Mouse (Mus musculus): ENCODE measurements at regions not wholly inside any gene's neighbourhood (a gene's known extent, or its start where the extent isn't known, plus 50 kb on each side); places are given as distances from the start of the nearest gene placed in this dataset.

DNA sequence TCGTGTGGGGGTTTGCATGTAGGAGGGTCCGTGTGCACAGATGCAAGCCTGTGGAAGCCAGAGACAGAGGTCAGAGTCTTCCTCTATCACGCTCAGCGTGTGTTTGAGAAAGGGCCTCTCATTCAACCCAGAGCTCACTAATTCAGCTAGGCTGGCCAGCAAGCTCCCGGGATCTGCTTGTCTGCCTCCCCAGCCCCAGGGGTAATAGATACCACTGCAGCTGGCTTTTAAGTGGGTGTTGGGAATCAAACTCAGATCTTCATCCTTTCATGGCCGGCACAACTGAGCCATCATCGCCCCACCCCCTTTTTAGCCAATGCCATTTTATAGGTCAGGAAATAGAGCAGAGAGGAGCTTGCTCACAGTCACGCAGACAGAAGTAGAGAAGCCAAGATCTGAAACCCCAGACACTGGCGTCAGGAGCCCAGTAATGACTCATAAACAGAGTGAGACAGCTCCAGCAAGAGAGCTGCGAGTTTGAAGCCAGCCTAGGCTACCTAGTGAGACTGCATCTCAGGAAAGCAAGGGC is 80.3 kb downstream of the 1700001O22Rik start:
- DNase-seq (ENCODE audit: low spot score) (peak; percentile 18), ATAC-seq (ENCODE audit: low FRiP score) (no peak)
- 11% methylated on average over 10 of the region's 10 CpGs for WGBS
- no peak overlapping the region for H3K4me2 ChIP-seq (ENCODE audit: low read depth, low read length, poor library complexity, severe bottlenecking)
- H3K27me3 ChIP-seq (ENCODE audit: insufficient read depth, low read length): no peaks in the 10 kb centered on the region
- H3K4me3 ChIP-seq (ENCODE audit: low read depth, low read length): no peak overlapping the region
- peak overlapping the region; percentile 95 for H3K27ac ChIP-seq (ENCODE audit: low read depth, low read length)
- no peak for TF ChIP-seq CTCF (IDR thresholded peaks at IDR 0.05)
- H3K36me3 ChIP-seq (ENCODE audit: insufficient read depth, low read length): no peaks in the 10 kb centered on the region
- no peaks in the 10 kb centered on the region for H3K9me3 ChIP-seq (ENCODE audit: low read length)
- H3K9ac ChIP-seq (replicated peaks; ENCODE audit: low read length, poor library complexity, severe bottlenecking): peak overlapping the region; percentile 24; the same call in 1 of the 2 replicates
- H3K4me1 ChIP-seq (ENCODE audit: insufficient read depth, low read length): peaks cover 45% of the 10 kb centered on the region

DNA sequence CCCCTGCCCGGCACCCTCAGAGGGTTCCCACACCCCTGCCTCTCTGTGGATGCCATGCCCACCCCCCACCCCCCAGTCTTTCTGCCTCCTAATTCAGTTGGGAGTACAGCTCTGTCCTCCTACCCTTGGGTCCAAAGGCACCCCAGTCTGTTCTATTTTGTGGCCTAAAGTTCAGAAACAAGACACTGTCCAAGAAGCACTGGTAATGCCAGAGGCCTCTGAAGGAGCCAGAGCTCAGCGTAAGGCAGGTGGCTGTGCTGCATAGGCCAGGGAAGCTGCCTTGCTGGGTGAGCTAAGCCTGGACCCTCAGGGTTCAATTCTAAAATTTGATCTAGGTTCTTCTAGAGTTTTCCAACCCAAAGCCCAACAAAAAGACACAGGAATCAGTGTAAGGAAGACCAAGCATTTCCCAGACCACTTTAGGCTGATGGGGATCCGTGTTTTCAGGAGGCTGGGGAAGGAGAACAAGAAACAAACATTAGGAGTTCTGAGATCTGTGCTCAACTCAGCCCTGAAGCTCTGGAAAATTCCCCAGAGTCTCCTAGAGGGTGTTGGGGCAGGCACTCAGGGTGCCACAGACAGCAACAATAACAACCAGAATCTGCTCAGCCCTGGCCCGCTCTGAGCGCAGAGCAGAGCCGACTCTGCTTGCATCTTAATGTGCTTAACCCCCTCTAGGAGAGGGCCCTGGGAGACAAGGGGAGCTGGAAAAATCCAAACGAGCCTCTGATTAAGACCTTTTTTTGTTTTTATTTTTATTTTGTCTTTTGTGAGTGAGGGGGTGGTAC is 81.0 kb downstream of the 1700001O22Rik start:
- 9% methylated on average over 7 of the region's 7 CpGs for WGBS
- peak; percentile 49 for DNase-seq (ENCODE audit: low spot score)
- no peak for ATAC-seq (ENCODE audit: low FRiP score)

DNA sequence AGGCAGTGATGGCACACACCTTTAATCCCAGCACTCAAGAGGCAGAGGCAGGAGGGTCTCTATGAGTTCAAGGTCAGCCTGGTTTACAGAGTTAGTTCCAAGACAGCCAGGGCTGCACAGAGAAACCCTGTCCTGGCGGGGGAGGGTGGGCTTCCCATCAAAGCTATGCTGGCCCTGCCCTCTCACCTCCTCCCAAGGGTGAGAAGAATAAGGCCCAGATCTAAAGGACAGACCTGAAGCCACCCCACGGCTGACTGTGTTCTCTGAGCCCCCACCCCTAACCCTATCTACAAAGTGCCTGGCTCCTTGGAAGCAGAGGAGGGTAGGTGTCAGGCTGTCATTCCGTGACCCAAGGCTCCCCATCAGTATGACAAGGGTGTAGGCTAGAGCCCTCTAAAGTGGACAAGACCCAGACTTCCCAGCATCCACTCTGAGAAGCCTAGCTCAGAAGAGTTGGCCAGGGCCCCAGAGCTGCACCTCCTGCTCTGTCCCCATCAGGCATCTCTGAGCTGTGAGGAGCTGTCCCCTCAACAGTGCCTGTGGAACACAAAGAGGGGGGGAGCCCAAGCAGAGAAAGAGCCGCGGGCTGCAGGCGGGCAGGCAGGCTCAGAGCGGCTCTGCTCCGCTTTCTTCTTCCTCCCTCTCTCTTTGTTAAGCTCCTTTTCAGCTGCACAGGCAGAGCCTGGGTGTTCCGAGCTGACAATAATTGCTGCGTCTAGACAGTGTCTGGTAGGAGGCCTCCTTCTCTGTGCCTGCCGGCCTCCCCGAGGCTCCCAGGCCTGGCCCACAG is 81.8 kb downstream of the 1700001O22Rik start:
- TF ChIP-seq CTCF (IDR thresholded peaks at IDR 0.05): no peak
- DNase-seq (ENCODE audit: low spot score) (peak; percentile 83), ATAC-seq (ENCODE audit: low FRiP score) (peak; percentile 62)
- H3K4me1 ChIP-seq (ENCODE audit: insufficient read depth, low read length): peaks cover 60% of the 10 kb centered on the region
- H3K4me3 ChIP-seq (ENCODE audit: low read depth, low read length): no peak overlapping the region
- H3K27ac ChIP-seq (ENCODE audit: low read depth, low read length): peak overlapping the region; percentile 95
- no peaks in the 10 kb centered on the region for H3K9me3 ChIP-seq (ENCODE audit: low read length)
- no peaks in the 10 kb centered on the region for H3K27me3 ChIP-seq (ENCODE audit: insufficient read depth, low read length)
- no peak overlapping the region for H3K4me2 ChIP-seq (ENCODE audit: low read depth, low read length, poor library complexity, severe bottlenecking)
- peak overlapping the region; percentile 50 for H3K9ac ChIP-seq (replicated peaks; ENCODE audit: low read length, poor library complexity, severe bottlenecking)
- WGBS: 5% methylated on average over 12 of the region's 12 CpGs
- H3K36me3 ChIP-seq (ENCODE audit: insufficient read depth, low read length): no peaks in the 10 kb centered on the region

More for the DNA sequence above, 81.0 kb downstream of the 1700001O22Rik start:
- H3K27me3 ChIP-seq (ENCODE audit: insufficient read depth, low read length): no peaks in the 10 kb centered on the region
- no peaks in the 10 kb centered on the region for H3K9me3 ChIP-seq (ENCODE audit: low read length)
- no peak overlapping the region for H3K4me3 ChIP-seq (ENCODE audit: low read depth, low read length)
- H3K4me1 ChIP-seq (ENCODE audit: insufficient read depth, low read length): peaks cover 52% of the 10 kb centered on the region
- H3K27ac ChIP-seq (ENCODE audit: low read depth, low read length): peak overlapping the region; percentile 95
- H3K4me2 ChIP-seq (ENCODE audit: low read depth, low read length, poor library complexity, severe bottlenecking): no peak overlapping the region
- no peak for TF ChIP-seq CTCF (IDR thresholded peaks at IDR 0.05)
- H3K9ac ChIP-seq (replicated peaks; ENCODE audit: low read length, poor library complexity, severe bottlenecking): peak overlapping the region; percentile 50
- H3K36me3 ChIP-seq (ENCODE audit: insufficient read depth, low read length): no peaks in the 10 kb centered on the region

DNA sequence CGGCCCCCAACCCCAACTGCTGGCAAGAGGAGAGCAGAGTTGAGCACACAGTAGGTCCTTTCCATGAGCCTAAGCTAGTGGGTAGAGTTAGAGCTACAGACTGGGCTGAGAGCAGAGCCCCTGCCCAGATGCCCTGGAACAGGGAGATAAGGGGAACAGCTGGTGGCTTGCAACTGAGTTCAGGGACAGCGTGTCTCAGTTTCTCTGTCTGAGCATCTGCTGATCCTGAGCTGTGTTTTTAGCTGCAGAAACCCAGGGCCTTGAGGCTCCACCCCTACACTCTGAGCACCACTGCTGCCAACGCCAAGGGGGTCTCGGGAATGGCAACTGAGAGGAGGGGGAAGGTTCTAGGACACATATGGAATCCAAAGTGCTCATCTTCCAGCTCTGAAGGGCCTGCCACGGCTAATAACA is 82.4 kb downstream of the 1700001O22Rik start:
- Histone ChIP-seq H3K9ac (replicated peaks; ENCODE audit: low read length, poor library complexity, severe bottlenecking) (peak overlapping the region; percentile 56; the same call in 1 of the 2 replicates), H3K27ac (ENCODE audit: low read depth, low read length) (peak overlapping the region; percentile 95), H3K36me3 (ENCODE audit: insufficient read depth, low read length) (no peaks in the 10 kb centered on the region), H3K4me3 (ENCODE audit: low read depth, low read length) (no peak overlapping the region), H3K4me1 (ENCODE audit: insufficient read depth, low read length) (peaks cover 61% of the 10 kb centered on the region), H3K9me3 (ENCODE audit: low read length) (no peaks in the 10 kb centered on the region), H3K27me3 (ENCODE audit: insufficient read depth, low read length) (no peaks in the 10 kb centered on the region), H3K4me2 (ENCODE audit: low read depth, low read length, poor library complexity, severe bottlenecking) (no peak overlapping the region)
- 34% methylated on average over 5 of the region's 5 CpGs for WGBS
- ATAC-seq (ENCODE audit: low FRiP score) (no peak), DNase-seq (ENCODE audit: low spot score) (no peak)
- TF ChIP-seq CTCF (IDR thresholded peaks at IDR 0.05): no peak

DNA sequence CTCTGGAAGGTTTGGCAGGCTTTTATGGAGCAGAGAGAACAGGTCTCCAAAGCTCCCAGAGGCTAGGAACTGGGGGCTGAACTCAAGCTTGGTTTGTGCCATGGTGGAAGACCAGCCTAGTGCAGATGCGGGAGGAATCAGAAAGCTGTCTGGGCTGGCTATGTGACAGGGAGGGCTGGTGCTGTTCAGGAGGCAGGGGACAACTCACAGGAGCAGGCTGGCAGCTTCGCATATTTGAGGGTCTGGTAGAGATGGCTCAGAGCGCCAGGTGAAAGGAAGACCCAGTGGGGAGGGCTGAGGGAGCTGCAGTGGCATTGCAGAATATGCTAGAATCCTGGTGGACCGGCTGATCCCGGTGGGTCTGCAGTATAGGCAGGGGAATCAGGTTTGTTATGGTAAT is 83.2 kb downstream of the 1700001O22Rik start:
- WGBS: 15% methylated on average over 5 of the region's 5 CpGs

More for the DNA sequence above, 83.2 kb downstream of the 1700001O22Rik start:
- Histone ChIP-seq H3K4me1 (ENCODE audit: insufficient read depth, low read length) (peaks cover 54% of the 10 kb centered on the region), H3K36me3 (ENCODE audit: insufficient read depth, low read length) (no peaks in the 10 kb centered on the region), H3K27ac (ENCODE audit: low read depth, low read length) (peak overlapping the region; percentile 95), H3K4me3 (ENCODE audit: low read depth, low read length) (no peak overlapping the region), H3K9ac (replicated peaks; ENCODE audit: low read length, poor library complexity, severe bottlenecking) (peak overlapping the region; percentile 56; the same call in 1 of the 2 replicates), H3K9me3 (ENCODE audit: low read length) (no peaks in the 10 kb centered on the region), H3K27me3 (ENCODE audit: insufficient read depth, low read length) (no peaks in the 10 kb centered on the region), H3K4me2 (ENCODE audit: low read depth, low read length, poor library complexity, severe bottlenecking) (0 out of 2 replicates have a peak overlapping the region, but pooled peaks have one; percentile 6)
- no peak for ATAC-seq (ENCODE audit: low FRiP score)
- peak; percentile 15 for DNase-seq (ENCODE audit: low spot score)
- TF ChIP-seq CTCF (IDR thresholded peaks at IDR 0.05): no peak

Data from midbrain, postnatal 0 days (tissue).